Mouse (Mus musculus) kidney, postnatal 0 days (tissue): ENCODE data around the gene Drd3. TPM values are rescaled to one million over a fixed set of nuclear protein-coding genes. Genes with fewer than 3 reads are reported as not detected.
A peak's percentile ranks its signal among the peaks of the same experiment; 100 is the strongest.

Experiments
- ATAC-seq: fragments of 200-750 bp; cut with Nextera tagmentation; replicated peaks from 2 replicates; pipeline ENCODE4 v1.8.0; 2017; ENCODE audit warnings: low read depth, moderate number of reproducible peaks, moderate TSS enrichment, moderate library complexity; ENCODE audit not compliant: low FRiP score
- DNase-seq: peaks from one replicate; pipeline ENCODE4 v3.0.0-alpha.2; 2016; ENCODE audit warnings: low spot score
- H3K27ac ChIP-seq: fragments of 300-500 bp; sonication (generic); 2 replicates; pipeline ENCODE4 v1.5.1; 2014; ENCODE audit warnings: mild to moderate bottlenecking
- H3K27me3 ChIP-seq: fragments of 300-500 bp; sonication (generic); 2 replicates; pipeline ENCODE4 v1.6.1; 2014; ENCODE audit warnings: low read length, mixed read lengths; ENCODE audit not compliant: insufficient read depth
- H3K36me3 ChIP-seq: fragments of 300-500 bp; sonication (generic); 2 replicates; pipeline ENCODE4 v1.6.1; 2014; ENCODE audit warnings: low read length, mixed read lengths; ENCODE audit not compliant: insufficient read depth
- H3K4me1 ChIP-seq: fragments of 300-500 bp; sonication (generic); replicated peaks from 2 replicates; pipeline ENCODE4 v1.6.1; 2014; ENCODE audit warnings: antibody characterized with exemption, low read length, mixed read lengths; ENCODE audit not compliant: insufficient read depth
- H3K4me2 ChIP-seq: fragments of 300-500 bp; sonication (generic); 2 replicates; pipeline ENCODE4 v1.6.1; 2014; ENCODE audit warnings: mild to moderate bottlenecking, low read length, moderate library complexity, mixed read lengths
- H3K4me3 ChIP-seq: fragments of 300-500 bp; sonication (generic); replicated peaks from 2 replicates; pipeline ENCODE4 v1.5.1; 2014; ENCODE audit warnings: low read depth, low read length
- H3K9ac ChIP-seq: fragments of 300-500 bp; sonication (generic); 2 replicates; pipeline ENCODE4 v1.6.1; 2014; ENCODE audit warnings: low read depth, low read length
- H3K9me3 ChIP-seq: fragments of 300-500 bp; sonication (generic); replicated peaks from 2 replicates; pipeline ENCODE4 v1.6.1; 2016; ENCODE audit warnings: low read length, inconsistent platforms, mixed read lengths
- CTCF ChIP-seq: IDR thresholded peaks from 2 replicates; pipeline ENCODE4 v1.5.1; 2016; ENCODE audit warnings: antibody characterized with exemption, low read depth, mild to moderate bottlenecking, moderate library complexity
- WGBS: fragments of 180-500 bp; shearing (Covaris S2); extraction: QIAGEN DNeasy Blood & Tissue Kit; methylation state at CpG from one replicate; pipeline ENCODE4 v1.1.7; 2014; 5-methylcytosine and 5-hydroxymethylcytosine counted together
- polyA plus RNA-seq: library from polyadenylated mRNA; unstranded; fragments of >200 nt; fragmentation: Nextera tagmentation; extraction: Ambion mirVana; gene quantifications from 2 replicates; pipeline ENCODE4 v1.2.1, GENCODE M21; 2015

Gene Drd3
- polyA plus RNA-seq, 1 experiment from 2014 or later: 0.08 TPM

DNA sequence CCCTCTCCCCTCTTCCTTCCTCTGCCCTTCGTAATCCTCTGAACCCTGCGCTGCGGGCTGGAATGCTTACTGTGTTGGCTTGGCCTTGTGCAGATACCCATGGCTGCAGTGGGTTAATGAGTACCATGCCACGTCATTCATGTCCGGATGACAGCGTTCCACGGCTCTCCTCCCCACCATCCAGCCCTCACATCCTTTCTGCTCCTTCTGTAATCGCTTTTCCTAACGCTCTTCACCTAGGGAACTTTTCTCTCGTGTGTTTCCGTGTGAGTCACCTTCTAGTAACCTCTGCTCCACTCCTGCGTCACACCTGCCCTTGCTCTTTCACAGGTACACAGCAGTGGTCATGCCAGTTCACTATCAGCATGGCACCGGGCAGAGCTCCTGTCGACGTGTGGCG, 53.2 kb downstream of the Drd3 start:
- 51% methylated on average over 16 of the region's 16 CpGs for WGBS
- Histone ChIP-seq H3K36me3 (no peaks in the 10 kb centered on the region), H3K4me2 (no peak overlapping the region), H3K4me1 (no peaks in the 10 kb centered on the region), H3K27me3 (no peaks in the 10 kb centered on the region), H3K9me3 (no peaks in the 10 kb centered on the region), H3K4me3 (no peak overlapping the region), H3K27ac (no peak overlapping the region), H3K9ac (no peak overlapping the region)
- ATAC-seq (peak; percentile 74), DNase-seq (peak; percentile 31)
- TF ChIP-seq CTCF: no peak

DNA sequence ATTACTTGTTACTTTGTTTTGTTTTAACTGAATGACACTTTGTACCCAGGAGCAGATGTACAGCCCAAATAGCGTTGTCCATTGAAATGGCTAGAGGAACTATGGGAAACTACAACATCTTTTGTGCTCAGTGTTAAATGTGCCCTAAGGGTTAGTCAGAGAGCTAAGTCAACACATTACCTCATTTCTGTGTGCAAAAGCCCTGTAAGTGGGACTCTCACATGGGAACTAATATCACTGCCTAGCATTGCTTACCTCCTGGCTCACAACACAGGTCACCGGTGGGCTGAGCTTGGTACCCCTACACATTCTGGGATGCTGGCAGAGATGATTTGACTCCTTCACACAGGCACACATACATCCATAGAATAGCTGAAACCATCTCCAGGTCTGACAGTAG, 55.6 kb downstream of the Drd3 start:
- Histone ChIP-seq H3K9me3 (no peaks in the 10 kb centered on the region), H3K27me3 (no peaks in the 10 kb centered on the region), H3K4me2 (no peak overlapping the region), H3K4me1 (no peaks in the 10 kb centered on the region), H3K9ac (no peak overlapping the region), H3K4me3 (no peak overlapping the region), H3K27ac (no peak overlapping the region), H3K36me3 (no peaks in the 10 kb centered on the region)
- no peak for TF ChIP-seq CTCF
- 89% methylated on average over 2 of the region's 2 CpGs for WGBS
- ATAC-seq (no peak), DNase-seq (no peak)

DNA sequence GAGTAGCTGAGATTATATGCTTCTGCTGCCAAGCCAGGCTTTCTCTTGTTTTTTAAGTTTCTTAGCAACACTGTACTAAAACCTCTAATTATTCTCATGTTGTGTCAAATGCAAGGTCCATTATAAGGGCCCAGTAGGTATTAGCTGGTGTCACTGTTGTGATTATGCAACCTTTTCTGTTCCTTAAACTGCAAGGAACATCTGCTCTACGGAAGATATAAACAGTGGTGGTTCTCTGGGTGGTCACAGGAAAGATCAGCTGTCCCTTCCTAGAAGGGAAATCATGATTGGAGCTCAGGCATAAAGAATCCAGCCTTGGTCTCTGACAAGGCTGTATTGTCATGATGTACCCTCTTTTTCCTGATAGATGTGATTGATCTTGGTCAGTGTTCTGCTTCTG, 57.6 kb downstream of the Drd3 start:
- DNase-seq (no peak), ATAC-seq (no peak)
- H3K27me3 ChIP-seq: no peaks in the 10 kb centered on the region
- no peaks in the 10 kb centered on the region for H3K36me3 ChIP-seq
- no peak for TF ChIP-seq CTCF
- 82% methylated on average over 1 of the region's 1 CpGs for WGBS
- no peak overlapping the region for H3K4me2 ChIP-seq
- H3K9ac ChIP-seq: no peak overlapping the region
- no peaks in the 10 kb centered on the region for H3K9me3 ChIP-seq
- H3K4me3 ChIP-seq: no peak overlapping the region
- no peak overlapping the region for H3K27ac ChIP-seq
- no peaks in the 10 kb centered on the region for H3K4me1 ChIP-seq

DNA sequence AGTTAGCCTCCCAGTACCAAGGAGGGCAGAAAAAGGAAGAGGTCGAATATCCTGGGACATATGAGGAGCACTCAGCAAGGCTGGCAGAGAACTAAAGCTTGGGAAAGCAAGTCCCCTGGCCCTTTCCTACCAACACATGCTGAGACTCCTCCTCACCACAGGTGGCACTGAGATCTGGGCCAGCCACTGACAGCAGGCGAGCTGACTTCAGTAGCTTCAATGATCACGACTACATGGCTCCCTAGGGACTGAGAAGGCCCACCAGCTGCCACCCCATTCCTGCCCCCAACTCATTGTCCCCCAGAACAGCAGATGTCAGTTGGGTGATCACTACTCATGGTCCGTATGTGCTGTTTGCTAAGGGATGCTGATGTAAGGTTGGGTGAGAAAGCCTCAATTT, 60.8 kb downstream of the Drd3 start:
- DNase-seq: no peak
- no peaks in the 10 kb centered on the region for H3K4me1 ChIP-seq
- H3K27ac ChIP-seq: no peak overlapping the region
- no peaks in the 10 kb centered on the region for H3K27me3 ChIP-seq
- no peaks in the 10 kb centered on the region for H3K9me3 ChIP-seq
- no peak overlapping the region for H3K4me2 ChIP-seq
- no peak for TF ChIP-seq CTCF
- no peak overlapping the region for H3K4me3 ChIP-seq
- no peak overlapping the region for H3K9ac ChIP-seq
- no peak for ATAC-seq
- 62% methylated on average over 4 of the region's 4 CpGs for WGBS
- H3K36me3 ChIP-seq: no peaks in the 10 kb centered on the region

DNA sequence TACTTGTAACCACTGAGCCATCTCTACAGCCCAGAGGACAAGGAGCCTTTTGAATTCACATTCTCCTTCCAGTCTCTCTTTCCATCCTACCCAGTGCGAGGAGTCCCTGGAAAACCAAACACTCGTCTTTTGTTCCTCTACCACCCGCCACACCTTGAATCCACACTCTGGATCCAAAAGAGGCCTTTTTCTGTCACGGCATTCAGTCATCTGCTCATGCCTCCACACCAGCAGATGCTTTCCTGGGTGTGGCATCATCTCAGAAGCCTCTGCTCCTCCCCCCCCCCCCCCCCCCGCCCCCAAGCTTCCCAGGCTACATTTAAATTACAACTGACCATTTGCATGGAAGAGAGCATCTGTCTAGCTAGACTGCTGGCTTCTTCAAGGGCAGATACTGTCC, 62.5 kb downstream of the Drd3 start:
- ATAC-seq (no peak), DNase-seq (no peak)
- Histone ChIP-seq H3K4me2 (no peak overlapping the region), H3K36me3 (no peaks in the 10 kb centered on the region), H3K4me1 (no peaks in the 10 kb centered on the region), H3K27ac (no peak overlapping the region), H3K9ac (no peak overlapping the region), H3K4me3 (no peak overlapping the region), H3K9me3 (no peaks in the 10 kb centered on the region), H3K27me3 (no peaks in the 10 kb centered on the region)
- 72% methylated on average over 5 of the region's 5 CpGs for whole genome bisulfite sequencing
- TF ChIP-seq CTCF: no peak

DNA sequence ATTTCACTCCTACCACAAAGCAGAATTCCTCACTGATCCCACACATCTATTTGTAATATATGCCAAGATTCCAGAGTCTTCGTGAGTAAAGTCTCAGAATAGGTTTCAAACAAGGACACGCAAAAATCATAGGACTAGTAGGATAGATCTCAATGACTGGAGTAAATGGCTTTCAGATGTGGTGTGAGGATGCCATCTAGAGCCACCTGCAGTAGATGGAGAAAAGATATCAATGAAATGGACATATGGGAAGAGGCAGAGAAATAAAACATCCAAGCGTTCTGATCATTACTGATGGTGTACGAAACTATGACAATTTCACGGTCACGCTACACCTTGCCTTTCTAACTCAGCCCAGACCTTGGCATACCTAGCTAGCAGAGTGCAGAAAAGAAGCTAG, 64.6 kb downstream of the Drd3 start:
- Histone ChIP-seq H3K27ac (no peak overlapping the region), H3K9me3 (no peaks in the 10 kb centered on the region), H3K36me3 (no peaks in the 10 kb centered on the region), H3K4me3 (no peak overlapping the region), H3K9ac (no peak overlapping the region), H3K4me2 (no peak overlapping the region), H3K4me1 (no peaks in the 10 kb centered on the region), H3K27me3 (no peaks in the 10 kb centered on the region)
- DNase-seq: no peak
- ATAC-seq: no peak
- no peak for TF ChIP-seq CTCF
- WGBS: 92% methylated on average over 6 of the region's 6 CpGs

DNA sequence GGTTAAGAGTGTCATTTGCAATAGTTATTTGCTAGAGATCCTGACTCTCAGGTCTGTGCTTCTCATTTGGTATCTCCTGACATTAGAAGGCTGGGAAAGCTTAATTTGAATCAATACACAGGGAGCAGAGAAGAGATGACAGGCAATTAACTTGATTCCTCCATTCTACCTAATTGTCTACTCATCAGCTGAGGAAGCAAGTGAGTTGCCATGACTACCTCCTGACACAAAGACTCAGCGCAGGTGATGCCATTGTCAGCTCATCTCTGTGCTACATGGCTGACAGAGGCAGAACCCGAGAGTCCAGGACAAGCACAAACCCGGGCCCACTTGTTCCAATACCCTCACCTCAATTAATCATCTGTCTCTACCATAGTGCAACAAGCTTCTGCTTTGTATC, 73.7 kb downstream of the Drd3 start:
- DNase-seq (no peak), ATAC-seq (no peak)
- H3K4me3 ChIP-seq: no peak overlapping the region
- no peaks in the 10 kb centered on the region for H3K36me3 ChIP-seq
- no peak overlapping the region for H3K27ac ChIP-seq
- H3K27me3 ChIP-seq: no peaks in the 10 kb centered on the region
- H3K9me3 ChIP-seq: no peaks in the 10 kb centered on the region
- no peak for TF ChIP-seq CTCF
- 89% methylated on average over 3 of the region's 3 CpGs for WGBS
- H3K4me1 ChIP-seq: no peaks in the 10 kb centered on the region
- H3K4me2 ChIP-seq: no peak overlapping the region
- H3K9ac ChIP-seq: no peak overlapping the region
